Mouse (Mus musculus) Patski (cell line): ENCODE results near the gene Tmem50a. TPM values are rescaled to one million over a fixed set of nuclear protein-coding genes. Genes with fewer than 3 reads are reported as not detected.

Experiments used
- ATAC-seq: fragments of 100-300 bp; one replicate; pipeline ENCODE4 v1.8.0; 2021
- CTCF ChIA-PET: fragments of 350-600 bp; sonication (Branson Sonifier 250); formaldehyde crosslinking; loops from one replicate; lab custom pipeline; 2022; ENCODE audit warnings: inconsistent platforms; lab: Charles Lee
- POLR2A ChIA-PET: fragments of 350-600 bp; sonication (Branson Sonifier 250); formaldehyde crosslinking; loops from one replicate; lab custom pipeline; 2022; ENCODE audit warnings: antibody characterized with exemption, inconsistent platforms; lab: Charles Lee
- DNase-seq: peaks from one replicate; pipeline ENCODE4 v3.0.0-alpha.2; 2011; ENCODE audit warnings: low read depth, low spot score
- H3K27me3 ChIP-seq: fragments of 371-371 bp; one replicate; pipeline ENCODE4 v1.5.1; 2021
- CTCF ChIP-seq: fragments of 100-300 bp; IDR thresholded peaks from one replicate; pipeline ENCODE4 v1.5.1; 2021
- in situ Hi-C: fragments of 300-500 bp; cut with MboI; formaldehyde crosslinking; loops from 3 replicates; pipeline ENCODE4 v1.11.1; 2018; ENCODE audit warnings: low pct_unique_long_range_greater_than_20kb, mixed read lengths
- polyA plus RNA-seq: library from polyadenylated mRNA; unstranded; gene quantifications from one replicate; pipeline ENCODE4 v1.2.3, GENCODE M21; 2021

Gene Tmem50a
- polyA plus RNA-seq, 1 experiment from 2014 or later = 98.5 TPM

DNA sequence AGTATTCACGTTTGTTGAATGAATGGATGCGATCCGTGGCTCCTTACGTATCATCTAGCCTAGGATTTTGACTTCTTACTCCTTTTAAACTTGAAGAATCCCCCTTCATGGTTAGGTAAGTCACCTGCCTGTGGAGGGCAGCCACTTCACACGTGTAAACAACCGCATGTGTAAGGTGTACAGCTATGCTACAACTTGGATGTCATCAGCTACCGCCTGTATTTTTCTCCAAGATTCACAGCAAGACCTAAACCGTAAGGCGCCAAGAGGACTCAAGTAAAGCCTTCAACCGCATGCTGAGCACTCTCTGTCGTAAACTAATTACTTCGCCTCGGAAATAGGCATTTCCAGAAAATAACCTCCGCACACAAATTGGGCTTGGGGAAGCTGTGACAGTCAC is 62.9 kb downstream of the Tmem50a start:
- in situ Hi-C loops = no loop called here
- POLR2A ChIA-PET = interaction anchor here (0.7 to 1.7 kb wide), 2 partner anchors 8 to 38 kb away, joined by 3 read pairs; no protein-coding TSS in a partner anchor
- no peaks in the 10 kb centered on the region for H3K27me3 ChIP-seq
- CTCF ChIA-PET = no interaction called here
- no peak for TF ChIP-seq CTCF
- no peak for ATAC-seq
- no peak for DNase-seq

DNA sequence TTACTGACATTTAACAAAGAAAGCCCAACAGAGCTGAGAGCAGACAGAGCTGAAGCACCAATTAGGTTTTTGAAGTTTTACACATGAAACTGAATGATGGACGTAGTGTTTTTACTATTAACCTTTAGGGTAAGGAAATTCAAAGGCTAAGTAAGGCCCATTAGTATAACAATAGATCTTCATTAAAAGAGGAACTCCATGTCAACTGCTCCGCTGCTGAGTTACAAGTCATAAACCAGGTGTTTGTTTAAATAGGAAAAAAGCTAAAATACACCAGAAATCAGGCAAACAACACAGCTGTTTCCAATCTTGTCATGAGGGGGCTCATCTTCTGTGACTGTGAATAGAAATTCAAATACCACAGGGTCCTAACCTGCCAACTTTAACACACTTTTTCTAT is 63.6 kb downstream of the Tmem50a start:
- POLR2A ChIA-PET = no interaction called here
- CTCF ChIA-PET = no interaction called here
- in situ Hi-C loops = no loop called here
- no peaks in the 10 kb centered on the region for H3K27me3 ChIP-seq
- TF ChIP-seq CTCF = no peak
- ATAC-seq (no peak), DNase-seq (no peak)

DNA sequence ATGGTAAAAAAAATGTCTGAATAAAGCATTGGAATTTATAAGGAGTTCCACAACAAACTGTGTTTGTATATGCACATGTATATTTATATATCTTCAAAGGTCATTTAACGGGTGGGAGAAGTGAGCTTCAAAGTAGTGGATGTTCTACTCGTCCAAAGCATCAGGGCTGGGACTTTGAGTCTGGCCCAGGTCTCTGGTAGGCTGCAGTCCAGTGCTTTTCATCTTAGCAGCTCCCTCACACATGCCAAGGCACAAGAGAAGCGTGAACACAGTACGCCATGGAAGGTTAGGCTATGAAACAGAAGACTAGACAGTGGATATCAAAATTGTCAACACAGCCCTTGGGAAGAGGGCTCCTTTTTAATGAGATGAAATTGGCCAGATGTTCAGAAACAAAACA is 64.3 kb downstream of the Tmem50a start:
- in situ Hi-C loops = no loop called here
- ChIA-PET POLR2A (no interaction called here), CTCF (no interaction called here)
- ATAC-seq (no peak), DNase-seq (no peak)
- TF ChIP-seq CTCF = no peak
- no peaks in the 10 kb centered on the region for H3K27me3 ChIP-seq

Other genes starting within 250 kb of the Tmem50a start
- gene Man1c1, start 210.7 kb downstream of the Tmem50a start, polyA plus RNA-seq = 16.2 TPM
- gene Ldlrap1, start 147.0 kb downstream of the Tmem50a start, polyA plus RNA-seq = 17.1 TPM
- 27.0 TPM for gene Maco1, start 61.7 kb downstream of the Tmem50a start, polyA plus RNA-seq
- gene Rhd, start 50.5 kb downstream of the Tmem50a start, polyA plus RNA-seq = 0.08 TPM
- gene Rsrp1, start 8.6 kb upstream of the Tmem50a start, polyA plus RNA-seq = 237 TPM
- 73.5 TPM for gene Syf2, start 15.9 kb upstream of the Tmem50a start, polyA plus RNA-seq
- 8.9 TPM for gene Runx3, start 205.6 kb upstream of the Tmem50a start, polyA plus RNA-seq